Mouse (Mus musculus) adrenal gland, adult 2 months (tissue): ENCODE data around the gene Aktip. TPM values are rescaled to one million over a fixed set of nuclear protein-coding genes. Genes with fewer than 3 reads are reported as not detected.
A peak's percentile ranks its signal among the peaks of the same experiment; 100 is the strongest.

Experiments used
- DNase-seq: peaks from one replicate; pipeline ENCODE4 v3.0.0; 2021
- polyA plus RNA-seq: library from polyadenylated mRNA; depleted of rRNA; stranded (reverse); fragments of >200 nt; gene quantifications from 2 replicates; pipeline ENCODE4 v1.2.3, GENCODE M21; 2012
- total RNA-seq, 2 experiments: library from RNA; stranded (reverse); gene quantifications; 2 replicates each; pipeline ENCODE4 v1.2.3; 2021

The Aktip gene
- total and polyA plus RNA-seq, 3 experiments = 15.1 to 47.5 (median 42.6) TPM

- no peak for DNase-seq
These were observed 6.8 kb downstream of the Aktip start for GRCm38 (mm10) chr8:91192941-91193340.

- DNase-seq = peak; percentile 50
These were observed 8.9 kb downstream of the Aktip start for GRCm38 (mm10) chr8:91190816-91191340.

- no peak for DNase-seq
These were observed 11.6 kb downstream of the Aktip start for GRCm38 (mm10) chr8:91188152-91188551.

- DNase-seq = no peak
These were observed 13.4 kb downstream of the Aktip start for GRCm38 (mm10) chr8:91186372-91186771.

GRCm38 (mm10) chr8:91177708-91178107 lies 22.1 kb downstream of the Aktip start:
- DNase-seq = no peak

- peak; percentile 29 for DNase-seq
These were observed 23.6 kb downstream of the Aktip start for GRCm38 (mm10) chr8:91176176-91176575.

GRCm38 (mm10) chr8:91171605-91172004 lies 28.2 kb downstream of the Aktip start:
- no peak for DNase-seq

- DNase-seq = no peak
These were observed 28.9 kb downstream of the Aktip start for GRCm38 (mm10) chr8:91170914-91171313.

- no peak for DNase-seq
These were observed 29.6 kb downstream of the Aktip start for GRCm38 (mm10) chr8:91170152-91170551.

GRCm38 (mm10) chr8:91159959-91160800 lies 39.6 kb downstream of the Aktip start:
- no peak for DNase-seq

- DNase-seq = no peak
These were observed 41.2 kb downstream of the Aktip start for GRCm38 (mm10) chr8:91158617-91159016.

- no peak for DNase-seq
These were observed 45.2 kb downstream of the Aktip start for GRCm38 (mm10) chr8:91154564-91154963.

- no peak for DNase-seq
These were observed 45.9 kb downstream of the Aktip start for GRCm38 (mm10) chr8:91153831-91154230.

- no peak for DNase-seq
These were observed 48.2 kb downstream of the Aktip start for GRCm38 (mm10) chr8:91151531-91151930.

- no peak for DNase-seq
These were observed 50.5 kb downstream of the Aktip start for GRCm38 (mm10) chr8:91149298-91149697.

GRCm38 (mm10) chr8:91148643-91149178 lies 51.1 kb downstream of the Aktip start:
- DNase-seq = peak; percentile 33

- peak; percentile 30 for DNase-seq
These were observed 52.1 kb downstream of the Aktip start for GRCm38 (mm10) chr8:91147715-91148114.

GRCm38 (mm10) chr8:91140828-91141227 lies 58.9 kb downstream of the Aktip start:
- DNase-seq = no peak

- no peak for DNase-seq
These were observed 64.2 kb downstream of the Aktip start for GRCm38 (mm10) chr8:91135308-91136181.

- DNase-seq = no peak
These were observed 65.1 kb downstream of the Aktip start for GRCm38 (mm10) chr8:91134659-91135058.

- DNase-seq = peak; percentile 100
These were observed 65.7 kb downstream of the Aktip start for GRCm38 (mm10) chr8:91134070-91134475.

- no peak for DNase-seq
These were observed 66.2 kb downstream of the Aktip start for GRCm38 (mm10) chr8:91133441-91134069.
